Mouse (Mus musculus): ENCODE data around the gene Cactin.

Gene Cactin

GRCm38 (mm10) chr10:81344421-81345161 is 23.7 kb downstream of the Cactin start:
- DNase-seq, result no peak

GRCm38 (mm10) chr10:81345162-81345534 is 24.2 kb downstream of the Cactin start:
- no peak for DNase-seq

- no peak for DNase-seq
These were observed 25.7 kb downstream of the Cactin start for GRCm38 (mm10) chr10:81346453-81347067.

GRCm38 (mm10) chr10:81349146-81349545 is 28.2 kb downstream of the Cactin start:
- DNase-seq, result no peak

GRCm38 (mm10) chr10:81349961-81350350 is 29.1 kb downstream of the Cactin start:
- no peak for DNase-seq

- peak; percentile 99 for DNase-seq
These were observed 29.6 kb downstream of the Cactin start, which contains the start of gene Hmg20b for GRCm38 (mm10) chr10:81350351-81351063. Gene Hmg20b, minus strand, starts transcription at chr10:81350480.

GRCm38 (mm10) chr10:81351678-81352291 is 30.9 kb downstream of the Cactin start:
- peak; percentile 73 for DNase-seq

GRCm38 (mm10) chr10:81354738-81355477 is 34.0 kb downstream of the Cactin start:
- no peak for DNase-seq

- DNase-seq, result no peak
These were observed 34.6 kb downstream of the Cactin start for GRCm38 (mm10) chr10:81355533-81355932.

- no peak for DNase-seq
These were observed 35.6 kb downstream of the Cactin start for GRCm38 (mm10) chr10:81356352-81356990.

GRCm38 (mm10) chr10:81356991-81357844 is 36.3 kb downstream of the Cactin start, which contains the start of gene Mfsd12:
Gene Mfsd12, plus strand, starts transcription at chr10:81357491.
- peak; percentile 91 for DNase-seq

GRCm38 (mm10) chr10:81358209-81358608 is 37.3 kb downstream of the Cactin start:
- DNase-seq, result no peak

- no peak for DNase-seq
These were observed 37.9 kb downstream of the Cactin start for GRCm38 (mm10) chr10:81358841-81359240.

- DNase-seq, result no peak
These were observed 39.8 kb downstream of the Cactin start for GRCm38 (mm10) chr10:81360721-81361120.

- DNase-seq, result no peak
These were observed 41.5 kb downstream of the Cactin start for GRCm38 (mm10) chr10:81362336-81362949.

- DNase-seq, result no peak
These were observed 42.8 kb downstream of the Cactin start for GRCm38 (mm10) chr10:81363436-81364346.

GRCm38 (mm10) chr10:81364666-81365065 is 43.8 kb downstream of the Cactin start:
- no peak for DNase-seq

- no peak for DNase-seq
These were observed 44.2 kb downstream of the Cactin start for GRCm38 (mm10) chr10:81365073-81365472.

GRCm38 (mm10) chr10:81365672-81366476 is 45.0 kb downstream of the Cactin start, which contains the start of gene 4930404N11Rik:
Gene 4930404N11Rik, minus strand, starts transcription at chr10:81365816.
- DNase-seq, result no peak
